Mouse (Mus musculus) hindbrain, embryonic 12.5 days (tissue): ENCODE data around the gene Parvb. TPM values are rescaled to one million over a fixed set of nuclear protein-coding genes. Genes with fewer than 3 reads are reported as not detected.

Experiments
- ATAC-seq: fragments of 200-750 bp; cut with Nextera tagmentation; 2 replicates; pipeline ENCODE4 v1.8.0; 2017; ENCODE audit warnings: moderate TSS enrichment; ENCODE audit not compliant: low FRiP score
- H3K27ac ChIP-seq: fragments of 300-500 bp; sonication (generic); 2 replicates; pipeline ENCODE4 v1.5.1; 2016; ENCODE audit warnings: mild to moderate bottlenecking
- H3K27me3 ChIP-seq: fragments of 300-500 bp; sonication (generic); 2 replicates; pipeline ENCODE4 v1.6.1; 2016; ENCODE audit warnings: mild to moderate bottlenecking
- H3K36me3 ChIP-seq: fragments of 300-500 bp; sonication (generic); 2 replicates; pipeline ENCODE4 v1.6.1; 2016; ENCODE audit warnings: mild to moderate bottlenecking
- H3K4me1 ChIP-seq: fragments of 300-500 bp; sonication (generic); 2 replicates; pipeline ENCODE4 v1.6.1; 2016
- H3K4me2 ChIP-seq: fragments of 300-500 bp; sonication (generic); replicated peaks from 2 replicates; pipeline ENCODE4 v1.6.1; 2016; ENCODE audit warnings: mild to moderate bottlenecking
- H3K4me3 ChIP-seq: fragments of 300-500 bp; sonication (generic); 2 replicates; pipeline ENCODE4 v1.5.1; 2016; ENCODE audit warnings: mild to moderate bottlenecking
- H3K9ac ChIP-seq: fragments of 300-500 bp; sonication (generic); 2 replicates; pipeline ENCODE4 v1.6.1; 2016; ENCODE audit warnings: mild to moderate bottlenecking, moderate library complexity
- H3K9me3 ChIP-seq: fragments of 300-500 bp; sonication (generic); replicated peaks from 2 replicates; pipeline ENCODE4 v1.6.1; 2016; ENCODE audit warnings: mild to moderate bottlenecking
- WGBS: fragments of 180-500 bp; shearing (Covaris S2); methylation state at CpG from one replicate; pipeline ENCODE4 v1.1.7; 2016; 5-methylcytosine and 5-hydroxymethylcytosine counted together
- polyA plus RNA-seq: library from polyadenylated mRNA; unstranded; fragments of >200 nt; fragmentation: Nextera tagmentation; extraction: Ambion mirVana; gene quantifications from 2 replicates; pipeline ENCODE4 v1.2.1, GENCODE M21; 2016

Gene Parvb
- polyA plus RNA-seq, 1 experiment from 2014 or later = 6.5 TPM

DNA sequence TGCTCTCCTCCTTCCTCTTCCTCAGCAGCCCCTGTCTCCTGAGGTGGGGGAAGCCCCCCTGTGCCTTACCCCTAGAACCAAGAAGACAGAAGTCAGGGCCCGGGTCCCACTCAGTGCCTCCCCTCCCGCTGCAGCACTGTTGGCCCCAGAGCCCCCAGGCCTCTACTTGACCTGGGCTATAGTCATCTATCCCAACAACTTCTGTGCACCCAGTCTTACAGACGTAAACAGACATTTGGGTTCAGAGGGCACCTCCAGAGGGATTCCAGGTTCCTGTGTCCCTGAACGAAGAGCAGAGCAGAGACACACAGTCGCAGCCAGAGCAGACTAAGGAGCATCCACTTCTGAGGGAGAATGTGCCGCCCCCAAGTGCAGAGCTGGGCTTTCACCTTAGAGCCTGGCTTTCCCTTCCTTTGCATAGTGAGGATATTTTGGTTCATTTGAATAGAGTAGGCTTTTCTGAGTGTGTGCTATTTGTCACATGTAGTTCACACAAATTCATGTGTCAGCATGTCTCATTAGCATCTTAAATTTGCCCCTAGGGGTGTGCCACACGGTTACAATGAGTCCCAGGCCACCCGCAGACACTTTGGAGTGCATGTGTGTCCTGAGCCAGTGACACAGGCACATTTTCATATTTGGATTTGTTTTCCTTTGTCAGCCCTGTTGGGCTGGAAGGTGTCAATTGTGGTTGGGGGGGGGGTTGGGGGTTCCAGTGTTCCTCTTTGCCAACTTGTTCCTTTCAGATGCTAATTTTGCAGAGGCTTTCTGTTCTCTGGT lies 70.0 kb downstream of the Parvb start:
- WGBS = 13% methylated on average over 8 of the region's 8 CpGs
- Histone ChIP-seq H3K36me3 (no peaks in the 10 kb centered on the region), H3K27me3 (peaks cover 9% of the 10 kb centered on the region), H3K4me2 (no peak overlapping the region), H3K4me3 (no peak overlapping the region), H3K9me3 (no peaks in the 10 kb centered on the region), H3K4me1 (peaks cover 89% of the 10 kb centered on the region), H3K9ac (peak overlapping the region; percentile 2; the same call in 1 of the 2 replicates), H3K27ac (peak overlapping the region; percentile 87)
- ATAC-seq = no peak

DNA sequence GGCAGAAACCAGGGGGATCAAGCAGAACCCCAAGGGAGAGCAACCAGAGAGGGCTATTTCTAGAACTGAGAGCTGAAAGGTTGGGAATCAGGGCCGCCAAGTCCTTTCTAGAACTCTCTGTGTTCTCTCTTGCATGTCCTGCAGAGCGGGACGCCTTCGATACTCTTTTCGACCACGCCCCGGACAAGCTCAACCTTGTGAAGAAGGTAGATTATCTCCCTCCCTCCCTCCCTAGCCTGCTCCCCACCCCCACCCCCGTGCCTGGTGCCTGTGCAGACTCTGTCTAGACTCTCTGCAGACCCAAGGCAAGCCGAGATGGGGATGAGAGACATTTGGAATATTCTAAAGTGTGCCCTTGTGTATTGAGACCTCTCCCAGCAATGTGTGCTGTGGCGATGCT lies 71.4 kb downstream of the Parvb start:
- H3K27me3 ChIP-seq = no peaks in the 10 kb centered on the region
- no peak overlapping the region for H3K27ac ChIP-seq
- peaks cover 77% of the 10 kb centered on the region for H3K4me1 ChIP-seq
- H3K9ac ChIP-seq = no peak overlapping the region
- no peaks in the 10 kb centered on the region for H3K36me3 ChIP-seq
- no peak for ATAC-seq
- no peaks in the 10 kb centered on the region for H3K9me3 ChIP-seq
- H3K4me3 ChIP-seq = no peak overlapping the region
- H3K4me2 ChIP-seq = no peak overlapping the region
- 50% methylated on average over 10 of the region's 10 CpGs for WGBS

DNA sequence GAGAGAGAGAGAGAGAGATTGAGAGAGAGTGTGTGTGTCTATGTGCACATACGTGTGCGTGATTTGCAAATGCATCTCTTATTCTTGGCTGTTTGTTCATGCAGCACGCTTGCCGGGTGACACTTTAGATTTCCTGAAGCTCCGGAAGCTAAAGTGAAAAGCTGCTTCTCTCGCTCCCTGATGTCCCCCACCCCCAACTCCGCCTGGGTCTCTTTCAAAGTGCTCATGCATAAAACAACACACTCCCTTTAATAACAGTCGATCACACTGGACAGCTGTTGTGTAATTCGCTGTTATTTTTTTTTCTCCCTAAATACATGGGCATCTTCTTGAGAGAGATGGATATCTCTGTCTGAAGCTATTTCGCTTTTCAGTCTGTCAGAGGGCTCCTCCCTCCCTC lies 73.5 kb downstream of the Parvb start:
- 38% methylated on average over 10 of the region's 10 CpGs for WGBS
- Histone ChIP-seq H3K4me1 (peaks cover 58% of the 10 kb centered on the region), H3K36me3 (no peaks in the 10 kb centered on the region), H3K4me2 (no peak overlapping the region), H3K27ac (peak overlapping the region; percentile 73), H3K4me3 (no peak overlapping the region), H3K9me3 (no peaks in the 10 kb centered on the region), H3K27me3 (no peaks in the 10 kb centered on the region), H3K9ac (0 out of 2 replicates have a peak overlapping the region, but pooled peaks have one; percentile 8)
- ATAC-seq = peak; percentile 36

DNA sequence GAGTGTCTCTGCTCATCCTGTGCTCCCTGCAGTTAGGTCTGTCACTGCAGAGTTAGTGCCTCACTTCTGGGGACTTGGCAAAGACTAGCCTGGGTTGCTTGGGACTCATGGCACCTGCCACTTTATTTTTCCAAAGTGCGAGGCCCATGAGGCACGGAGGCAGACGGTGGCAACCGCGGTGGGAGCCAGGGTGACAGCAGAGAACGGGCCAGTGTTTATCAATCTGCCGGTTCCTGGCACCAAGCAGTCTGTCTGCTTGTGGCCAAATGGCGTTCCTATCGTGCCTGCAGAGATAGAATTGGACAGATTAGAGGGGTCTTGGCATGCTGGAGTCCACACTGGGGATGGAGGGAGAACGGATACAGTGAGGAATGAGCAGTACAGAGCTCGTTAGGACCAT lies 78.4 kb downstream of the Parvb start:
- Histone ChIP-seq H3K36me3 (no peaks in the 10 kb centered on the region), H3K9me3 (no peaks in the 10 kb centered on the region), H3K4me2 (no peak overlapping the region), H3K27ac (no peak overlapping the region), H3K4me3 (no peak overlapping the region), H3K4me1 (peaks cover 43% of the 10 kb centered on the region), H3K9ac (no peak overlapping the region), H3K27me3 (peaks cover 3% of the 10 kb centered on the region; the same call in 1 of the 2 replicates)
- no peak for ATAC-seq
- 75% methylated on average over 11 of the region's 11 CpGs for WGBS

DNA sequence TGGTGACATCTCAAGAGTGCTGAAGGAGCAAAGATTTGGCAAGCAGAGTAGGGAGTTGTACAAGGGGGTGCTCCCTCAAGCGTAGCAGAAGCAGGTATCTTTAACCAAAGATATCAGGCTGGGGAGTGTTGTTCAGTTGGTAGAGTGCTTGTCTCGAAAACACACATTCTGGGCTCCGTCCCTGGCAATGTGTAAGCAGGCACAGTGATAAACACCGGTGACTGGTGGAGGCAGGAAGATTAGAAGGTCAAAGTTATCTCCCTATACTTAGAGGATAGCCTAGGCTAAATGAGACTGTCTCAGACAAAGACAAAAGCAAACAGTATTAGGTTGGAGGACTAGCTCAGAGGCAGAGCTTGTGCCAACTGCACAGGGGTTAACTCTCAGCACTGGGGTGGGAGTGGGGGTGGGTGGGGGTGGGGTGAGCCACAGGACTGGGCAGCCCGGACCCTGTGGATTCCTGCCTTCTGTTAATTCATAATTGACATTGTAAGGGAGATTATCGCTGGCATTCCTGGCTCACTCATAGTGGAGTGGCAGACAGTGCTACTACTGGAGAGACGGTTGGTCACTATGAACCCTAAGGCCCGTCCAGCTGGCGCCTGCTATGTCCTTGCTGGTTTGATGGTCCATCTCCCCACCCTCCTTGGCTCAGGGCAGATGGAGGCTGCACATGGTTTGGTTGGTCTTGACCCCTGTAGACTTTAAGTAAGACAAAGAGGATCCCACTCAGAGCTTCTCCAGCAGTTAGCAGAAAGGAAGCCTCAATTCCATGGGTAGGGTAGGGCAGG lies 79.6 kb downstream of the Parvb start:
- 79% methylated on average over 9 of the region's 9 CpGs for WGBS
- Histone ChIP-seq H3K4me1 (peaks cover 41% of the 10 kb centered on the region), H3K36me3 (no peaks in the 10 kb centered on the region), H3K4me2 (no peak overlapping the region), H3K9ac (no peak overlapping the region), H3K27me3 (peaks cover 3% of the 10 kb centered on the region; the same call in 1 of the 2 replicates), H3K4me3 (no peak overlapping the region), H3K9me3 (no peaks in the 10 kb centered on the region), H3K27ac (no peak overlapping the region)
- ATAC-seq = no peak

DNA sequence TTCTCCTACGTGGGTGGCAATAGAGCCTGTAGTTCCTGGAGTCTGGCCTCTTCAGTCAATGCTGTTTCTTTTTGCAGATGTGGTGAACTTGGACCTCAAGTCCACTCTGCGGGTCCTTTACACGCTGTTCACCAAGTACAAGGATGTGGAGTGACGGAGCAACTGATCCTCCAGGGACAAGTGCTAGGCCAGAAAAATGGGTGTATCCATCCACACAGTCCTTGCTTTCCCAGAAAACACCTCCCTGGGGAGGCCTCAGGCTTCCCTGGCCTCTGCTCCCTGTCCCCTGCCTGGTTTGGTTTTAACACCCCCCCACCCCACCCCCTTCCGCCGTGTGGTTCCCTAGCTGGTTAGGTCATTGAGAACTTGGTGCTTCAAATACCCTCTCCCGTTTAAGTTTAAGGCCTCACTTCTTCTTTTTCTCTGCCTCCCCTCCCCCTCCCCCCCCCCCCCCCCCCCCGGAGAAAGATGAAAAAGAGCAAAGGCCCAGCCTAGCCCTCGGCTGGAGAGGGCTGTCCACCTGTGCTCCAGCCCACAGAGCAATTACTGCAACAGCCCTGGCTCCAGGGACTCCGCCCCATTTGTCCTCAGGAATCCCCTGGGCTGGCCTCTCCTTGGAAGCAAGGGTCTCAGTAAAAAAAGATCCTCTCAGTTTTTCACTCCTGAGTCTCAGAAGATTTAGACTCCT lies 81.2 kb downstream of the Parvb start:
- WGBS = 54% methylated on average over 9 of the region's 10 CpGs
- Histone ChIP-seq H3K4me2 (no peak overlapping the region), H3K9ac (no peak overlapping the region), H3K27ac (no peak overlapping the region), H3K27me3 (peaks cover 3% of the 10 kb centered on the region; the same call in 1 of the 2 replicates), H3K9me3 (no peaks in the 10 kb centered on the region), H3K4me3 (no peak overlapping the region), H3K4me1 (peaks cover 41% of the 10 kb centered on the region), H3K36me3 (no peaks in the 10 kb centered on the region)
- no peak for ATAC-seq

DNA sequence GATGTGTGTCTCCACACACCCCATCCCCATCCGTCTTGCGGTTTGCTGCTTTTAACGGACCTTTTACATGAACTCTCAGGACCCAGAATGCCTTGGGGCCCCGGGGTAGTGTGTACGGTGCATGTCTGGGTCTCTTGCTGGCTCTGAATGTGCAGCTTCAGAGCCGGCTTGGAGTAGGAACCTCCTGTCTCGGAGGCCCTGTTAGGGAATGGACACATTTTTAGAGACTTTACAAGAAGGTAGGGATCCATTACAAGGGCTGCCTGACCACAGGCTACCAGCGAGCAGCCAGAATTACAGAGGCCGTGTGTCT lies 81.7 kb downstream of the Parvb start:
- Histone ChIP-seq H3K4me1 (peaks cover 41% of the 10 kb centered on the region), H3K9ac (no peak overlapping the region), H3K27ac (peak overlapping the region; percentile 71), H3K27me3 (peaks cover 3% of the 10 kb centered on the region; the same call in 1 of the 2 replicates), H3K4me3 (no peak overlapping the region), H3K9me3 (no peaks in the 10 kb centered on the region), H3K36me3 (no peaks in the 10 kb centered on the region), H3K4me2 (no peak overlapping the region)
- no peak for ATAC-seq
- WGBS = 27% methylated on average over 9 of the region's 9 CpGs

DNA sequence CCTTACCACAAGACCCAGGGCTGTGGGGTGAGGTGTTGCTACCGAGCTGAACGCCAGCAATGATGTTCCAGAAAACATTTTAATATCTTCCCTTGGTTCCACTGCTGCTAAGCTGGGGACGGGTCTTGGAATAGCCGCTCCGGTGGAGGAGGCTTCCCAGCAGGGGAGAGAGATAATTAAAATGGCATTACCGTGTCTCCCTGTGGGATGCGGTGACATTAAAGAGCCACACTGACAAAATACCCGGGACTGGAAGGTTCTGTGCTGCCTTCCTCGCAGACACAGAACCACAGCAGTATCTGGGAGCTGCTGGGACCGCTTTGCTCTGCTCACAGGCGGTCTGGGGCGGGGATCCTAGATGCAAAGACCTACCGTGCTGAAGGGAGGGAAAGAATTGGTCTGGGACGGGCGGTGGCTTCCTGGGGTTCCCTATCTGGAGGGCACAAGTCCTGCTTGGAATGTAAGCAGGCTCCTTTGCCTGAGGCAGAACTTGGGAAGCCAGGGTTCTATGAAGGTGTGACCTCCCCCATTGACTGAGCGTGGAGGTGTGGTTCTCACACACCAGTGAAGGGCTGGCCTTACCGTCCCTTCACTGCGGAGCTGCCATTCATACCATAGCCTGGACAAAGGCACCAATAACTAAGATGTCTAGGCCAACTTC lies 82.7 kb downstream of the Parvb start:
- ATAC-seq = no peak
- Histone ChIP-seq H3K4me3 (no peak overlapping the region), H3K9ac (0 out of 2 replicates have a peak overlapping the region, but pooled peaks have one; percentile 15), H3K4me2 (no peak overlapping the region), H3K9me3 (no peaks in the 10 kb centered on the region), H3K27me3 (peaks cover 3% of the 10 kb centered on the region; the same call in 1 of the 2 replicates), H3K4me1 (peaks cover 40% of the 10 kb centered on the region), H3K27ac (peak overlapping the region; percentile 71), H3K36me3 (no peaks in the 10 kb centered on the region)
- WGBS = 14% methylated on average over 18 of the region's 18 CpGs

DNA sequence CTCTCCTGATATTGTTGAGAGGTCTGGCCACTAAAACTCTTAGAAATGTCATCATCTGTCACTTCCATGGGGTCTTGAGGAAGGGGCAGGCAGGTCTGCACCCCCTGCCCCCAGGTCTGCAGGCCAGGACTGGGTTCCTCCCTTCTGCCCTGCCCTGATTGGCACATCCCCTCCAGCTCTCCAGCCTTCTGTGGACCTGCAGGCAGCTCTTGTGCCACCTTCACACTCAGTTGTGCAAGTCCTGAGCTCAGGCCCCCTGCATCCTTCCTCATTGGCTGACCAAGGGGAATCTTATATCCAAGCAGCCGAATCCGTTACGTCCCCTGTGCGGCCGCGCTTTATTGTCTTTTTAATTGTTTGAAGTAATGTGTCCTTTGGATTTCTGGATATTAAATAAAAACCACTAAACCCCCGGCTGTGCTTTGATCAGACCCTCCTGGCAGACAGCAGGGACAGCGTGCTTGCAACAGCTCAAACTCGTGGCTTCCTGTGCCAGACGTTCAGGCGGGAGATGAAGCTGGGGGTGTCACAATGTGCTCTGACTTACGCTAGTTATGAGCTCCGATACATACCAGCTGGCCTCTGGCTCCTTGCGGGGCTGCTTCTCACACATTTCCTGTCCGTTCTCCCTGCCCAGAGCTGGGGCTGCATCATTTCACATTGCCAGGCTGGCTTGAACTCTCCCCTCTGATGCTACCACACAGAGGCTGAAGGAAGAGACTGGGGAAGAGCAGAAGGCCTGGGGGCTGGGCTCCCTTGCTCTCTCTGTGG lies 83.6 kb downstream of the Parvb start:
- H3K4me1 ChIP-seq = peaks cover 40% of the 10 kb centered on the region

DNA sequence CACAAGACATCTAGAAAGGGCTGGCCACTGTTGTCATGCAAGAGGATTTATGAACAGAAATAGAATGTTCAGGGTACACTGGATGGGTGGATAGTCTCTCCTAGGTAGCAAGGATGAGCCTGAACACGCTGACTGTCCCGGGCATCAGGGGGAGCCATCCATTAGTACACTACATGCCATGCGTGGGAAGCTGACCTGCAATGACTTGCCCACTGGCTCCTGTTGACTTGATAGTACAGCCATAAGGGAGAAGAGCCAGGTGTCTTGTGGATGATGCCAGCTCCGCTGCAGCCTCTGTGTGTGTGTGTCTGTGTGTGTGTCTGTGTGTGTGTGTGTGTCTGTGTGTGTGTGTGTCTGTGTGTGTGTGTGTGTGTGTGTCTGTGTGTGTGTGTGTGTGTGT lies 87.5 kb downstream of the Parvb start:
- H3K9ac ChIP-seq = no peak overlapping the region
- H3K27ac ChIP-seq = no peak overlapping the region
- H3K27me3 ChIP-seq = no peaks in the 10 kb centered on the region
- H3K4me2 ChIP-seq = no peak overlapping the region
- H3K36me3 ChIP-seq = no peaks in the 10 kb centered on the region
- no peak for ATAC-seq
- H3K4me1 ChIP-seq = peaks cover 18% of the 10 kb centered on the region
- no peak overlapping the region for H3K4me3 ChIP-seq
- no peaks in the 10 kb centered on the region for H3K9me3 ChIP-seq
- WGBS = 93% methylated on average over 4 of the region's 4 CpGs

More for the DNA sequence above, 83.6 kb downstream of the Parvb start:
- no peak overlapping the region for H3K4me3 ChIP-seq
- H3K9ac ChIP-seq = no peak overlapping the region
- peaks cover 3% of the 10 kb centered on the region; the same call in 1 of the 2 replicates for H3K27me3 ChIP-seq
- H3K4me2 ChIP-seq = no peak overlapping the region
- H3K27ac ChIP-seq = no peak overlapping the region
- WGBS = 61% methylated on average over 15 of the region's 15 CpGs
- ATAC-seq = no peak
- H3K36me3 ChIP-seq = no peaks in the 10 kb centered on the region
- no peaks in the 10 kb centered on the region for H3K9me3 ChIP-seq

DNA sequence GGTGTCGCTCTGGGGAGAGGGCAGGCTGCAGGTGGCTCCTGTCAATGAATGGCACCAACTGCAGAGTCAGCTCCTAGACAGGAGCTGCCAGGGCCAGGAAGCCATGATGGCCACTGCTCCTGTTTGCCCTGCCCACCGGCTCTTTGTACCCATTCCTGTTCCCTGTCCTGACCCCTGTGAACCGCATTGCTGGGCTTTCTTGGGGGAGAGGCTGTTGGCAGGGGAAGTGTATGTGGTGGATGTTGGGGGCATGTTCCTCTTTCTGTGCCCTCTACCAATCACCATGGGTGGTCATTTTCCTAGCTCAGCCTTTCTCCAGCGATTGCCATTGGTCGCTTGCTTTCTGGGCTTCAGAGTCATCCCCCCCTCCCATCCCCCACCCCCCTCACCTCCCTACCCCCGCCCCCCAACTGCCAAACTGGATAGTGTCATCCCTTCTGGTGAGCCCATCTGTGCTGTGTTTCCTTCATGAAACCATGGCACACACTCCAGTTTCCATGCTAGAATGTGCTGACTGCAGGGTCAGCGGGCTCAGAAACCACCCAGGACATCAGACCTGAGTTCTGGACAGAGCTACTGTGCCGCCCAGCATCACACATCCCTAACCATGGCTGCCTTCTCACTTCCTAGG lies 89.8 kb downstream of the Parvb start:
- Histone ChIP-seq H3K27me3 (no peaks in the 10 kb centered on the region), H3K4me1 (peaks cover 13% of the 10 kb centered on the region), H3K36me3 (no peaks in the 10 kb centered on the region), H3K27ac (no peak overlapping the region), H3K9me3 (no peaks in the 10 kb centered on the region), H3K4me3 (no peak overlapping the region), H3K9ac (no peak overlapping the region), H3K4me2 (no peak overlapping the region)
- ATAC-seq = no peak
- 81% methylated on average over 7 of the region's 8 CpGs for WGBS
